Comparison of ENCODE assay signal across 13 mouse cellular contexts in genomic region chr8:112664067-112664466, GRCm38 (mm10).
"Had no signal": no experiment of that assay in that cellular context is flagged by ENCODE, and none has a peak within 500 bp of the region (broad histone marks: within the 10 kb centered on the region; RNA-seq: fewer than 3 reads in every experiment).

No protein-coding gene starts in this region.

- H3K27ac ChIP-seq: midbrain, embryonic 10.5 days; midbrain, embryonic 12.5 days; neural tube, embryonic 12.5 days; stomach, embryonic 15.5 days; stomach, postnatal 0 days had no signal

- H3K4me3 ChIP-seq: midbrain, embryonic 10.5 days; midbrain, embryonic 12.5 days; neural tube, embryonic 12.5 days; stomach, embryonic 15.5 days had no signal

- H3K36me3 ChIP-seq: midbrain, embryonic 10.5 days; midbrain, embryonic 12.5 days; neural tube, embryonic 12.5 days; stomach, embryonic 15.5 days had no signal

- DNase-seq: lung, embryonic 14.5 days; lung, postnatal 10 days; lung, postnatal 4 days; midbrain, embryonic 14.5 days; right cerebral cortex, postnatal 14 days; thymus, adult 2 months; thymus, postnatal 25 days; thymus, postnatal 4 days had no signal

- H3K4me2 ChIP-seq: lung, embryonic 14.5 days; midbrain, embryonic 12.5 days; neural tube, embryonic 12.5 days; stomach, embryonic 15.5 days had no signal

- H3K4me1 ChIP-seq: midbrain, embryonic 10.5 days; midbrain, embryonic 12.5 days; neural tube, embryonic 12.5 days; stomach, embryonic 15.5 days had no signal

- H3K9me3 ChIP-seq: midbrain, embryonic 10.5 days; midbrain, embryonic 12.5 days; neural tube, embryonic 12.5 days; stomach, embryonic 15.5 days had no signal

- H3K27me3 ChIP-seq: midbrain, embryonic 12.5 days; neural tube, embryonic 12.5 days; stomach, embryonic 15.5 days had no signal
